Mouse (Mus musculus) urinary bladder, adult 18-20 months (tissue): ENCODE results near the gene Myo18b.

ENCODE experiments used
- DNase-seq, 2 experiments: peaks; one replicate each; pipeline ENCODE4 v3.0.0; 2022; ENCODE audit warnings: low spot score in 2 of 2, mixed read lengths in 2 of 2

Gene Myo18b

DNA sequence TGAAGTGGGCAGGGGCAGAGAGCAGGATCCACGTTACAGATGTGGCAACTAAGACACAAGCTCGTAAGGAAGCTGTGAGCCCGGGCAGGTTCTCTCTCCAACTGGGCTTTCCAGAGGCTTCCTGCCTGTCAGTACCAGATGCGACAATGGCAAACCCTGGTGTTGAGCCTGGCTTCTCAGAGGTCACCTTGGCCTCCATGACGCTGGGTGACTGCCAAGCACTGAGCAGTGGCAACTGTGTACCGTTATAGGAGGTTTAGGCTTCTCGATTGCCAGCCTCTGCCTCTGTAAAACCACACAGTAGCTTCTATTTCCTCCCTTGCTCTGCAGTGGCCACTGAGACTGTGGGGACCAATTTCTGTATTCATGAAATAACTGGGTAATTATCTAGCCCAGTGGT, 81.1 kb downstream of the Myo18b start:
- DNase-seq = no peak

DNA sequence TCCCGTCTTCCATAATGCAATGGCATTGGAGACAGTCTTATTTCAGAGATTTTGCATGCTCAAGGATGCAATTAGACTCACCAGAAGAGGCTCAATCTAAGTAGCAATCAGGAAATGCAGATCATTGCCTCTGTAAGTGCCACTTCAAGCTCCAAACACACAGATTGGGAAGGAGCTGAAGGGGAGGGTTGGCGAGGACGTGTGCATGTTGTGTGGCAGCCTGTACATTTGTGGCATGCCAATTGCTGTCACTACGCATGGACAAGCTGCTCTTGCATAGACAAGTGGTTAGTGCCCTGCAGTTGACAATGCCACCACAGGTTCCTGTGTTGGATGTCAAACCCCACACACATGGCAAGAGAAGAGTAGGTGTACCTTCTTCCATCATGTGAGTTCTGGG, 88.5 kb downstream of the Myo18b start:
- DNase-seq = no peak

DNA sequence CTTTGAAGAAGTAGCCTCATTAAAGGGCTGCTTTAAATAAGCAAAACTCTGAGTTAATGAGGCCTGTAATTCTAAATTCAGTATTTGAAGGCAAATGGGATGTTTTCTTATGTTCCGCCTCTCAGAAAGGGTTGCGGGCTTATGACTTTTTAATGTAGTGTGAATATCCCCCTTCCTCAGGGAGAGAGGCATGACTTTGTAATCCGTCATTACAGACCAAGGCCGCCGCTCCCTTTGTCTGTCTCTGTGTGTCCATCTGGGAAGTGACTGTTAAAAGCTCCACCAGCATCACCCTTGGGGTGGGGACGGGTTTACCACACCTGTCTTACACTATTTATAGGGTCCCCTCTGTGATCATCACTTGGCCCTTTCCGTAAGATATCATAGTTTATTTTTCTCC, 100.1 kb downstream of the Myo18b start:
- DNase-seq = no peak

DNA sequence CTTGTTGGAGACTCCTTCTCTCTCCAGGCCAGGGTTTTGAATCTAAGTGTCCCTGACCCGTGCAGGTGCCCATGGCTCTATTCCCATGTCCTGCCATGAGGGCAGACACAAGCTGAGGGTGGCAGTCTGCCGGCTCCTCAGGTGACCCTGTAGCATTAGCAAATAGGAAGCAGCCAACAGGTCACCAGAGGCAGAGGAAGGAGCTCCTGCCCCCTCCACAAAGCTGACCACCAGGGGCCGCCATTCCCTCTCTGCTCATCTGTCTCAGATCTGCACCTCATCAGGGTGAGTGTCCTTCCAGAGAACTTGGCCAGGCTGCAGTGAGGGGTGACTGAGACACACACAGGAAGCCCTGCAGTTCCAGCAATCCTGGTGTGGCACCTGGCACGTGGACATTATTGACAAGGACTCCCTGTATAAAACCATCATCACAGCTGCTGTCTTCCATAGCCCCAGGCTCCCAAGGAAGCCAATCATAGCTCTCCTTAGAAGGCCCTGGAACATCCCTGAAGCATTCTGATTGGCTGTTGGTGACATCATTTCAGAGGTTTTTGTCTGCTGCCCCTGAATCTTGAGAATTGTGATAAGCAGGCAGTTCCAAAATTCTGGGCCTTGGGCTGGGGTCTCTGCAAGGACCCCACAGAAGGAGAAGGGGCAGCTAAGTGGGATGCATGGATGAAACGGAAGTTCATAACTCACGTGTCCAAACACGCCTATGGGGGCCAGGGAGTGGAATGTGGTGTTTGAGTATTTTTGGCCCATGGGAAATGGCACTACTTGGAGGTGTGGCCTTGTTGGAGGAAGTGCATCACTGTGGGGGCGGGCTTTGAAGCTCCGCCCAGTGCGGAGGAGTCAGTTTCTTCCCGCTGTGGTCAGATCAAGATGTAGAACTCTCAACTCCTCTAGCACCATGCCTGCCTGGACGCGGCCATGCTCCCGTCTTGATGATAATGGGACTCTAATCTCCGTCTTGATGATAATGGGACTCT, 104.1 kb downstream of the Myo18b start:
- DNase-seq = no peak

DNA sequence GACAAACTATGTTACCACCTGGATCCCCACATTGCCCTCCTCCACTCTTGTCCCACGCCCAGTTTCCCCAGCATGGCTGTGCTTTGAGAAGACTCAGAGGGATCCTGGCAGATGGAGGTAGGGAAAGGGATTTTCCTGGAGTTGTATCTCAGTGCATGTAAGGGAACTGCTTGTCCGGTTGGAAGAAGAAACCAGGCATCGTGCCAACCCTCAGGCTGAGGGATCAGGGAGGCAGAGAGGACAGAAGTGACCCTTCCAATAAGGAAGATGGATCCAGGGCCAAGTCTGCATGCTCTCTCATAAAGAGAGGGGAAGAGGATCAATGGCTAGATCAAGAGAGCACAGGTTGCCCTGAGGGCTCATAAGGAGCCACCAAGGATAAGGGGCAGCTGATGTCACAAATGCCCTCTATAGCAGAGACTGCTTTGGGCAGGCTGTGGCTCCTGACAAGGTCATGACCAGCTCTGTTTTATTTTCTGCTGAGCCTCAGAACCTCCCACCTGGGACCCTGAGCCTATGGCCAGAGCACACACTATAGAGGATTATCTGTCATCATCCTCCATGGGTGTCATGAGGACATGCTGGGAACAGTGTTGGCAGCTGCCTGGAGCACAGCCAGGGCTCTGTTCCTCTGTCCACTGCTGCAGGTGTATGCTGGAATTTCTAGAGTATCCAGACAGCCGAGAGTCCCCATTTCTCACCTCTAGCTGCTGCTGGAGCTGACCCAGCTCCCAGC, 105.6 kb downstream of the Myo18b start:
- DNase-seq = no peak

DNA sequence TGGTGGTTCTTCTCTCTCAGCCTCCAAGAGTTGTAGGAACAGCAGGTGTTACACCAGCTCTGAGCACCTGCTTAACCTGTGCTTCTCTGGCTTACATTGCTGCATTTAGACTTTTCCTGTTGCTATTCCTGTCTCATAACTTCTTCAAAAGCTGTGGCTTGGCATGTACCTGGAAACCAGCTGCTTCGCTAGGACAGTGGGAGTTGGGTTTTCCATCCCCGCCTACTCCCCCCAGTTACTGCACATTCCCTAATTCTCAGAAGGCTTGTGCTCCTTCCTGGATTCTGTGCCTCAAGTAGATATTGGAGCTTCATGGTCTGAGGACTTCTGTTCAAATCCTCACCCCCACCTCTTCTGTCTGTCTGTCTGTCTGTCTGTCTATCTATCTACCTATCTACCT, 107.7 kb downstream of the Myo18b start:
- no peak for DNase-seq

DNA sequence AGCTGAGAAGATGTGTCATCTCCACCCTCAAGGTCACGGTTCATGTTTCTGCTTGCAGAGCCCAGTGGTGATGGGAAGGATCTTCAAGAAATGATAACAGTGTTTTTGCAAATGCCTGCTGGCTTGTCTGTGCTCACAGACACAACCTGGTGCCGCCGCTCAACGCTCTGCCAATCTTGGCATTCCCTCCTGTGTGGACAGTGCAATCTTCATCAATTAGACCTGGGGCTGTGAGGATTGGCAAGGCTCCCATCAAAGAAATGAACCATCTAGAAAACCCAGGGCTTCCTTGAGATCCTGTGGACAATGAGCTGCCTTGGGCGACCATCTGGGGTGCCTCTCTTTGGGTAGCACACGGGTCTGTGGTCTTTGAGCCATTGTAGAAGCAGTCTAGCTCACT, 109.4 kb downstream of the Myo18b start:
- DNase-seq = no peak

DNA sequence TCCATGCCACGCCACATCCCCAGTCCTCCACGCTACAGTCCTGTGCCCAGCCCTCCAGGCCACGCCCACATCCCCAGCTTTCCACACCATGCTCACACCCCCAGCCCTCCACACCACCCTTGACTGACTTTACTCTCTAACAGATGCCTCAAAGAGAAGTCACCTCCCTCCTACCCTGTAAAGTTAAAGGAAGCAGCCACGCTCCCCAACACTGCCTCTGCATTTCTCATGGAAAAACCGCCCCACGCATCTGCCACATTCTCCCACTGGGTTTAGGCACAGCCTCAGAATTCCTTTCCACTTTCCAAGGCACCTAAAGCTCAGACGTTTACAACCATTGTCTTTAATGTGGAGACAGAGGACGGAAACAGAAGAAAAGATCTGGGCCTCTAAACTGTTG, 110.1 kb downstream of the Myo18b start:
- DNase-seq = no peak

DNA sequence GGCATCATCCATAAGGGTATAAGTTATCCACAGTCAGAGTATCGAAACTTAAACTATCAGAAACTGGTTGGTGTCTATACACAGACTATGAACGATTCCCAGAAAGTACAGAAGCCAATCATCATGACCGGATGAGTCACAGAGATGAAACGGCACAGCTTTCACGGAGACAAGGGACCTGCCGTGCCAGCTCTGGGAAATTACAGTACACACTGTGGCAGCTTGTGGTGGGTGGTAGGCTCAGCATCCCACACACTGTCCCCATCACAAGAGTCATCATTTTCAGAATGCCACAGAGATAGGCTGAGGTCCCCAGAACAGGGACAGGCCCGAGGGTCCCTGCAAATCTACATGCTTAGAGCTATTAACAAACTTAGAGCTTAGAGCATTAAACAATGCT, 114.4 kb downstream of the Myo18b start:
- no peak for DNase-seq

DNA sequence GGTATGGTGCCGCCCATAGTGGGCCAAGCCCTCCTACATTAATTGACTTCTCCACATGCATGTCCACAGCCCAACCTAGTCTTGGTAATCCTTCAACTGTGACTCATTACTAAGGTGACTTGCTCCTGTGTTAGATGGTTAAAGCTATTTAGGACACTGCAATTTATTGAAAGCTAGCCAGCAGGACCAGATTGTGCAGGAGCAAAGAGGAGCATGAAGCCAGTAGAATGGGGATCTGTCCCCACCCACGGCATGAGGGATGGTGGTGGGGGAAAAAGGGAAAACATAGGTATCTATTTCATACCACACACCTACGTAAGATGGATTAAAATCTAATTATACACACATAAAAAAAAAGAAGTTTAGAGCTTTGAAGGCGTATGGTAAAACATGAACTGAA, 114.9 kb downstream of the Myo18b start:
- no peak for DNase-seq

DNA sequence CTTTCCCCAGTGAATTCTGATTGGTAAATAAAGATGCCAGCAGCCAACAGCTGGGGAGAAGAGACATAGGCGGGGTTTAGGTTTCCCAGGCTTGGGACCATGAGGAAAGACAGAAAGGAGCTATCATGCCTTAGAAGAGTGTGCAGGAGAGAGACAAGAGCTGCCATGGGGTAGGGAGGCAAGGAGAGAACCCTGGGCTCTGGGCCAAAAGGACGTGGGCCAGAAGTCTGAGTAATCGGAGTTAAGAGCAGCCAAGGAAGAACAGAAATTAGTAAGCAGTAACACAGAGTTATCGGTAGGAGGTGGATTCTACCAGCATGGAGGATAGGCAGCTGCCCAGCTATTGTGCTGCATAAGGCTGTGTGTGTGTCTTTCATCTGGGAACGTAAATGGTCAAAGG, 115.8 kb downstream of the Myo18b start:
- DNase-seq = no peak

DNA sequence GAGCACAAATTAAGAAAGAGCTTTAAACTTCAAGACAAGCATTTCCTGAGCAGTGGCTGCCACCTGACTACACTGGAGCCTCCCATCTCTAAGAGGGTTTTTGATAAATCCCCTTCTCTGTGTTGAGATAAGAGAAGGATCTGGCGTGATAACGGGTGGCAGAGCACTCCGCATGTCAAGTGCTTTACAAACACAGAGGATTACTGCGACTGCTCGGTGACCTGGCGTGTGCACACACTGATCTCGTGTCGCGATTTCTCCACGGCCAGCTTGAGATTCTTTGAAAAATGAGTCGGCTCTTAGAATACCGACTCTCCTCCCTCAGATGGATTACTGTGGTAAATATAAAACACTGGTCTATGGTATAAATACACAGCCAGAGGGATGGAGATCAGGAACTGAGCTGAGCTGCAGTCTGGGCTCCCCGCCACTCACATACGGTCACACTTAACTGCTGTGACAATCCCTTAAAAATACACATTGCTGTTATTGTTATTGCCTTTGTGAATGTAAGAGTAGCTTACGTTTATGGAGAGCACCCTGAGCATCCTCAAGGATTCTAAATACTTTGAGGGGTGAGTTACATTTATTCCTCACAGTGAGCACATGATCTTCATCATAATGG, 119.3 kb downstream of the Myo18b start:
- no peak for DNase-seq

DNA sequence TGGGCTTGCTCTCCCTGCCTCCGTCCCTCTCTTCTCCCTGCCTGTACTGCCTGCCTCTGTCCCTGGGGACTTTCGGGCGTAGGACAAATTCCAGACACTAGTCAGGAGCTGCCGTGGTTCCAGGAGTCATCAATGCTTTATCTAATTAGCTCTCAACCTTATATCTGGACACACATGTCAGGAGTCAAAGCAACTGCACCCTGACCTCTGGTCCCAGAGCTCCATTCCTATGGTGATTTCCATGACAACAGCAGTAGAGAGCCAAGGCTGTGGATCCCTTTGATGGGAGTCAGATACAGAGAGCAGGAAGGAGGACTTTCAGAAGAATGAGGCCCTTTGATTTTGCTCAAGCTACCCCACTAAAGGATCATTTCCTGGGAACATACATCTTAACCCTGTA, 122.7 kb downstream of the Myo18b start:
- DNase-seq = no peak

DNA sequence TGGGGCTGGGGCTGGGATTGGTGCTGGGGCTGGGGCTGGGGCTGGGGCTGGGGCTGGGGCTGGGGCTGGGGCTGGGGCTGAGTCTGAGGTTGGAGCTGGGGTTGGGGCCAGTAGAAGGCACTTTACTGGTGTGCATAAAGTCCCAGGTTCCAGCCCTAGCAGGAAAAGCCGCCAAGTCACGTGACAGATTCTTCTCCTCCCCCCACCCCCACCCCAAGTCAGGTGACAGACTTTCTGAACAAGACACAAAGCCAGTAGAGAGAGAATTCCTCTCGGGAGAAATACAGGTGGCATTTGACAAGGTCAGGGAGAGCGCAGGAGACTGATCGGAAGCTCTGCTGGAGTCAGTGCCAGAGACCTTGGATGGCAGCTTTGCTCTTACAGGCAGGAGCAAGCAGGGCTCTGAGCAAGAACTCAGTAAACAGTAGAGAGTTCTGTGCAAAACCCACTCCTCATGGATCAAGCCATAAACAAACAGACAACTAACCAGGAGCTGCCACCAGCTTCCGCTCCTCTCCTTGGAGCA, 124.7 kb downstream of the Myo18b start:
- no peak for DNase-seq

DNA sequence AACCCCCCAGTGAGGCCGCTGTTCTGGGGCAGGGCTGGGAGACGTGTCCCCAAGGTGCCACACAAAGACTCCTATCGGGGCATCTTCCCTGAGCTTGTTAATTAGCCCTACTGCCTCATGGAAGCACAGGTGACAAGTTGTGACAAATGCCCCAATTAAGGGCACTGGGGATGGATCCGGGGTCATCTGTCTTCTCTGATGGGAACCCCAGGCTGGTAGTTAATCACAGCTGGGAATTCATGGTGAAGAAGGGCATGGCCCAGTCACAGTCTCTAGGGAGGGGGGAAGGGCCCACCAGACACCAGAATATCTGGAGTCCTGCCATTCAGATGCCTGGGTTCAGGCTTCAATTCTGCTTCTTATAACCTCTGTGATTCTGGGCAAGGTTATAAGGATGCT, 126.4 kb downstream of the Myo18b start:
- no peak for DNase-seq

DNA sequence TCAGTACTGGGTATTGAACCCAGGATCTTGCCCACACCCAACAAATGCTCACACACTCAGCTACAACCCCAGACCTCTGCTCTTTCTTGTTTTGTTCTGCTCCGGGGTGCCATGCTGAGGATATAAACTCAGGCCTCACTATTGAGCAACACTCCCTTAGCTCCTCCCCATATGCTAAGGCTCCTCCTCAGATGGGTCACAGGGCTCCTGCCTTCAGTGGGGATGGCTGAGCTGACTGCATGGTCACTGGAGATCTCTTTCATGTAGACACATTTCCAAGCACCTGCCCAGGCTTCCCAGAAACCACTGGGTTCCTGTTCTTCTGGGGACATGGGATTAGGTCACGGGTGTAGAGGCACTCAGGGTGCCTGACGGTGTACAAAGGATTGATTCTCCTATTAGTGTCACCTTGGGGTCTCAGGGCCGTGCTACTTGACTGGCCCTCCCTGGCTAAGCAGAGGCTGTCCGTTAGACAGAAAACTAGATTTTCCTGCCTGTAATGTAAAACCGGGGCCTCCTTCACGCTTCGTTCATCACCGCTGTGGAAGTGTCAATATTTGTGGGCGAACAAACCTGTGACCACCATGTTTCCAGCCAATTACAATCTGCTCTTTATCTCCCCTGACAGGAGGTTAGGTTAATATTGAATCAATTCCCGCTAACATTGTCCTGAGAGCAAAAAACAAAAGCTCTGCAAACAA, 127.0 kb downstream of the Myo18b start:
- no peak for DNase-seq

DNA sequence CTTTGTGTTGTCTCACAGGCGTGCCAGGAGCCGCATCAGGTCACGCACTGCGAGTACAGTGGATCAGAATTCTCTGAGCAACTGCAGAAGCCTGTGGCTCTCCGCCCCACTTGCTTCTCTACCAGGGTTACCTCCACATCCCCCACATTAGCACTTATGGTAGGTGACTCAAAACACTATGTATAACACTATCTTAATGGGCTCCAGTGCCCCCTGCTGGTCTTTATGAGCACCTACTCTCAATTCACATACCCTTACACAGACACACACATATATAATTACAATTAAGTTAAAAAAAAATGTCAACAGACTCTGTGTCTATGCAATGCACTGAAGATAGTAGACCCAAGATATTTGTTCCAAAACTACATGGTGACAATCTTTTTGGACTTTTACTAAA, 127.6 kb downstream of the Myo18b start:
- no peak for DNase-seq

DNA sequence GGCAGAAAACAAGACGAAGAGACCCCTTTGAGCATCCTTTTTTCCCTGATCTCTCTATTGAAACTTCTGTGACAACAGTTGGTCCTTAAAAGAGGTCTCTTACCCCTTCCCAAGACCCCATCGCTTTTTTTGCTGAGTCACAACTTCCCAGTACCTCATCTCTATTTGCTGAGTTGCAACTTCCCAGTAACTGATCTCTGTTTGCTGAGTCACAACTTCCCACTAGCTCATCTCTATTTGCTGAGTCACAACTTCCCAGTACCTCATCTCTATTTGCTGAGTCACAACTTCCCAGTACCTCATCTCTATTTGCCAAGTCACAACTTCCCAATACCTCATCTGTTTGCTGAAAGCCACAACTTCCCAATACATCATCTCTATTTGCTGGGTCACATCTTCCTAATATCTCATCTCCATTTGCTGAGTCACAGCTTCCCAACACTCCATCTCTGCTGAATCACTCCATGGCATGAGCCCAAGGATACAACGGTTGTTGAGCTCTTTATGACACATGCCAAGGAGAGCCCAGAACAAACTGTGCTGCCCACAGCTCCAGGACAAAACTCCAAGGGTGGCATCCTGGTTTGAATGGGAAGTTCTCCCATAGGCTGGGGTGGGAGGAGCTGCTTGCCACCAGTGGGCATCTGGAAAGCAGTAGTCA, 134.6 kb downstream of the Myo18b start:
- DNase-seq = no peak

DNA sequence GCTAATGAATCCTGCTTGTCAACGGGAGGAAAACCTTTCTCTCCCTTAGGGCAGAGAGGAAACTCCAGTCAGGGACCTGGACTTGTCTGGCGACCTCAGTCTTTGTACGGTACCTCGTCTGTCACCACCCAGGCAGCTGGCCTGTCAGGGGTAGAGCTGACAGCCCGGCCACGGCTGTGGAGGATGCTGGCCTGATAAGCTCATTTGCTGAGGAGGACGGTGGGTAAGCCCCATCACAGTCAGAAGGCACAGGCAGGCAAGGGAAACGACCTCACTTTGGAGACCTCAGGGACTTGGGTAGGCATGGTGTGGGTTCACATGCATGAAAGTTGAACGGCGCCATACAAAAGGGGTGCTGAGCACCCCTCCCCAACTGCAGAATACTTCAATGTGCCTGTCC, 140.6 kb downstream of the Myo18b start:
- DNase-seq = no peak

DNA sequence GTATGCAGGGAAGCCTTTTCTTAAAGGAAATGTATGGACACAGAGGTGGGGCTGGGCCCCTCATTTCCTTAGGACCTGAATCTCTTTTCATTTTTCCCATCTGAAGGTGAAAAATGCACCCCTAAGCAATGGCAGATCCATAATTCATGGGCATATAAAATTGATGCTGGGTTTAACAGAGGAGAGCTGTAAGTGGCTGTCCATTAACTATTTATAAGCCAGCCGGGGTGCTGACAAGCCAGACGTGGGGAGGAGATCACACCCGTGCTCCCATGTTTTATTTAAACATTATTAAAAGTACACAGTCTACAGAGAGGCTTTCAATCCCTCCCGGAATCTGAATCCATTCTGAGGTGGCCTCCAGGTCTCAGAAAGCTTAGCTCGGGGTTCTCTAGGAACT, 146.5 kb downstream of the Myo18b start:
- DNase-seq = no peak
